Mouse (Mus musculus) layer of hippocampus, adult 11-12 months (tissue): ENCODE results near the gene Ano10.
"Not testable (repeated sequence)": the region's sequence is repeated elsewhere in the genome, so short reads cannot be mapped to it uniquely, and the experiment has no call there.

Experiments
- DNase-seq: peaks from one replicate; pipeline ENCODE4 v3.0.0; 2022; ENCODE audit warnings: low spot score

The Ano10 gene

GRCm38 (mm10) chr9:122294242-122294881 is at the start of gene Ano10:
Ano10 (minus strand) TSS chr9:122294423.
- DNase-seq: peak; percentile 98

- no peak for DNase-seq
Observed at GRCm38 (mm10) chr9:122343399-122343798, 49.2 kb upstream of the Ano10 start.

- DNase-seq: no peak
Observed at GRCm38 (mm10) chr9:122339972-122340371, 45.7 kb upstream of the Ano10 start.

GRCm38 (mm10) chr9:122337510-122337931 is 43.3 kb upstream of the Ano10 start:
- DNase-seq: no peak

- no peak for DNase-seq
Observed at GRCm38 (mm10) chr9:122336677-122337076, 42.5 kb upstream of the Ano10 start.

GRCm38 (mm10) chr9:122328199-122328598 is 34.0 kb upstream of the Ano10 start:
- no peak for DNase-seq

GRCm38 (mm10) chr9:122325996-122326395 is 31.8 kb upstream of the Ano10 start:
- no peak for DNase-seq

GRCm38 (mm10) chr9:122322356-122322755 is 28.1 kb upstream of the Ano10 start:
- no peak for DNase-seq

GRCm38 (mm10) chr9:122320626-122321025 is 26.4 kb upstream of the Ano10 start:
- DNase-seq: no peak

- no peak for DNase-seq
Observed at GRCm38 (mm10) chr9:122316562-122316961, 22.3 kb upstream of the Ano10 start.

- DNase-seq: no peak
Observed at GRCm38 (mm10) chr9:122315501-122315900, 21.3 kb upstream of the Ano10 start.

GRCm38 (mm10) chr9:122314942-122315341 is 20.7 kb upstream of the Ano10 start:
- no peak for DNase-seq

GRCm38 (mm10) chr9:122314386-122314785 is 20.2 kb upstream of the Ano10 start:
- no peak for DNase-seq

- DNase-seq: not testable (repeated sequence)
Observed at GRCm38 (mm10) chr9:122313128-122313527, 18.9 kb upstream of the Ano10 start.

GRCm38 (mm10) chr9:122312296-122312990 is 18.2 kb upstream of the Ano10 start:
- DNase-seq: no peak

- no peak for DNase-seq
Observed at GRCm38 (mm10) chr9:122311051-122311760, 17.0 kb upstream of the Ano10 start.

GRCm38 (mm10) chr9:122310613-122311049 is 16.4 kb upstream of the Ano10 start:
- peak; percentile 87 for DNase-seq

GRCm38 (mm10) chr9:122309013-122309980 is 15.1 kb upstream of the Ano10 start:
- no peak for DNase-seq

GRCm38 (mm10) chr9:122305302-122305701 is 11.1 kb upstream of the Ano10 start:
- no peak for DNase-seq

- DNase-seq: no peak
Observed at GRCm38 (mm10) chr9:122296169-122296568, 1.9 kb upstream of the Ano10 start.

- DNase-seq: no peak
Observed at GRCm38 (mm10) chr9:122295396-122295795, 1.2 kb upstream of the Ano10 start.

- DNase-seq: no peak
Observed at GRCm38 (mm10) chr9:122293865-122294241, 370 bp downstream of the Ano10 start.
